Mouse (Mus musculus) bone marrow, adult 2 months (tissue): ENCODE data around the gene Ddr1. TPM values are rescaled to one million over a fixed set of nuclear protein-coding genes. Genes with fewer than 3 reads are reported as not detected.

ENCODE experiments used
- H3K27ac ChIP-seq: fragments of 200-500 bp; 2 replicates; pipeline ENCODE4 v1.5.1; 2012; ENCODE audit warnings: low read depth, mild to moderate bottlenecking, control low read depth, inconsistent platforms, low read length; ENCODE audit not compliant: control insufficient read depth, poor library complexity, insufficient read depth
- H3K4me1 ChIP-seq: fragments of 200-500 bp; 2 replicates; pipeline ENCODE4 v1.6.1; 2011; ENCODE audit warnings: low read length; ENCODE audit not compliant: control insufficient read depth, insufficient read depth
- H3K4me3 ChIP-seq: fragments of 200-500 bp; replicated peaks from 2 replicates; pipeline ENCODE3; 2011; ENCODE audit warnings: mild to moderate bottlenecking, low read depth, low read length, control low read depth; ENCODE audit not compliant: control insufficient read depth
- CTCF ChIP-seq: fragments of 200-500 bp; IDR thresholded peaks from 2 replicates; pipeline ENCODE4 v1.5.1; 2011; ENCODE audit warnings: low read length, control low read depth; ENCODE audit not compliant: control insufficient read depth, insufficient read depth
- POLR2A ChIP-seq: fragments of 200-500 bp; IDR thresholded peaks from 2 replicates; pipeline ENCODE4 v1.6.1; 2011; ENCODE audit warnings: low read depth, mild to moderate bottlenecking, control low read depth, low read length, borderline replicate concordance; ENCODE audit not compliant: control insufficient read depth
- WGBS: fragments of 180-500 bp; shearing (Covaris S2); methylation state at CpG from one replicate; pipeline ENCODE4 v1.1.7; 2018; 5-methylcytosine and 5-hydroxymethylcytosine counted together
- polyA plus RNA-seq: library from polyadenylated mRNA; stranded (reverse); fragments of >200 nt; gene quantifications from 2 replicates; pipeline ENCODE4 v1.2.4, GENCODE M21; 2011; ENCODE audit warnings: low replicate concordance; ENCODE audit not compliant: missing spikeins, insufficient read depth, insufficient read length

Ddr1 gene
- polyA plus RNA-seq, 1 experiment: 6.0 TPM

- no peak overlapping the region for H3K4me3 ChIP-seq
- TF ChIP-seq CTCF (no peak), POLR2A (no peak)
- WGBS: 68% methylated on average over 3 of the region's 3 CpGs
- no peak overlapping the region for H3K27ac ChIP-seq
- H3K4me1 ChIP-seq: no peaks in the 10 kb centered on the region; the same call in 1 of the 2 replicates
These were observed 11.7 kb upstream of the Ddr1 start for GRCm38 (mm10) chr17:35716114-35716513.

- WGBS: 63% methylated on average over 8 of the region's 8 CpGs
- Histone ChIP-seq H3K4me1 (no peaks in the 10 kb centered on the region; the same call in 1 of the 2 replicates), H3K4me3 (no peak overlapping the region), H3K27ac (no peak overlapping the region)
- TF ChIP-seq POLR2A: no peak
- no peak for TF ChIP-seq CTCF
These were observed 6.4 kb upstream of the Ddr1 start for GRCm38 (mm10) chr17:35710705-35711347.

- Histone ChIP-seq H3K27ac (no peak overlapping the region), H3K4me3 (no peak overlapping the region), H3K4me1 (no peaks in the 10 kb centered on the region; the same call in 1 of the 2 replicates)
- 61% methylated on average over 2 of the region's 2 CpGs for WGBS
- no peak for TF ChIP-seq CTCF
- no peak for TF ChIP-seq POLR2A
These were observed 4.2 kb upstream of the Ddr1 start for GRCm38 (mm10) chr17:35708611-35709010.

GRCm38 (mm10) chr17:35707929-35708328 lies 3.5 kb upstream of the Ddr1 start:
- WGBS: 54% methylated on average over 7 of the region's 7 CpGs
- Histone ChIP-seq H3K4me3 (no peak overlapping the region), H3K4me1 (no peaks in the 10 kb centered on the region), H3K27ac (no peak overlapping the region)
- TF ChIP-seq POLR2A (no peak), CTCF (no peak)

GRCm38 (mm10) chr17:35705836-35706235 lies 1.4 kb upstream of the Ddr1 start:
- no peak overlapping the region for H3K4me3 ChIP-seq

GRCm38 (mm10) chr17:35703751-35704271 lies 610 bp downstream of the Ddr1 start:
- H3K27ac ChIP-seq: no peak overlapping the region
- 11% methylated on average over 14 of the region's 14 CpGs for WGBS
- H3K4me1 ChIP-seq: no peaks in the 10 kb centered on the region; the same call in 1 of the 2 replicates
- no peak overlapping the region for H3K4me3 ChIP-seq
- TF ChIP-seq CTCF (no peak), POLR2A (no peak)

More at GRCm38 (mm10) chr17:35705836-35706235, 1.4 kb upstream of the Ddr1 start:
- H3K27ac ChIP-seq: no peak overlapping the region
- no peak for TF ChIP-seq POLR2A
- peak; percentile 44; the same call in 1 of the 2 replicates for TF ChIP-seq CTCF
- WGBS: 14% methylated on average over 4 of the region's 4 CpGs
- no peaks in the 10 kb centered on the region for H3K4me1 ChIP-seq

GRCm38 (mm10) chr17:35703065-35703464 lies 1.4 kb downstream of the Ddr1 start:
- H3K4me3 ChIP-seq: no peak overlapping the region
- WGBS: 38% methylated on average over 2 of the region's 2 CpGs
- H3K4me1 ChIP-seq: no peaks in the 10 kb centered on the region; the same call in 1 of the 2 replicates
- TF ChIP-seq CTCF (no peak), POLR2A (no peak)
- no peak overlapping the region for H3K27ac ChIP-seq

DNA sequence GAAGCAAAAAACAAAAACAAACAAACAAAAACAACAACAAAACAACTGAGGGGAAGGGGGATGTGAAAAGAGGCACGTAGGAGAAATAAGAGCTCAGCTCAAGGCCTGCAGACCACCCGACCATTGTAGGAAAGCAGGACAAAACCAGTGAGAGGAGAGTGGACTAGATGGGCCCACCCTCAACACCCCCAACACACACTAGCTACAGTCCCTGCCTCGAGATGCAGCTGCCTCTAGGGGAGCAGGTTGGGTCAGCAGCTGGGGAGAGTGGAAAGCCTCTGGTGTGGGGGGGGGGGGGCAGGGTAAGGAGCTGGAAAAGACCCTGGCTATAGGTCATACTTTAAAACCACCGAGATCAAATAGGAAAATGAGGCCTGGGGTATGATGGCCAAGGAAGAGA lies 1.8 kb downstream of the Ddr1 start:
- Histone ChIP-seq H3K4me3 (no peak overlapping the region), H3K4me1 (no peaks in the 10 kb centered on the region; the same call in 1 of the 2 replicates), H3K27ac (no peak overlapping the region)
- TF ChIP-seq CTCF: no peak
- TF ChIP-seq POLR2A: no peak
- whole genome bisulfite sequencing: 45% methylated on average over 4 of the region's 4 CpGs

DNA sequence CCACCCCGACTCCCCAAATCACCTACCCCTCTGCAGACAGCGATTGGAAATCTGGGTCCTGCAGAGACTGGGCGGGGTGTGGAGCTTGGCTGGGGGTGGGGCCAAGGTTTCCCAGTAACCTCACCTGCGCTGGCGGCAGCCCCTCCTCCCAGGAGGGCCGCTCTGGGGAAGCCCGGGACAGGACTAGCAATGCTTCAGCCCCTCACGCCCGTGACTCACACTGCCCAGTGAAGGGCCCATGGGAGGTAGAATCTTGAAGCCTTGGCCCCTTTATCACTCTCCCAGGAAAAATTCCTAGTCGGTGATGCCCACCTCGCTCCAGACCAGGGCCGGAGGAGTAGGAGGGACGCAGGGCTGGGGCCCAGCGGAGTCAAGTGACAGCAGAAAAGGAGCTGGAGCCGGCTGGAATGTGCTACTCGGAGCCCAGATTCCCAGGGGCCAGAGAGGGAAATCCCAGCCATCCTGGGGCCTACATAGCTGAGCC lies 2.4 kb downstream of the Ddr1 start:
- H3K27ac ChIP-seq: no peak overlapping the region
- 32% methylated on average over 16 of the region's 16 CpGs for WGBS
- H3K4me1 ChIP-seq: no peaks in the 10 kb centered on the region; the same call in 1 of the 2 replicates
- TF ChIP-seq POLR2A (no peak), CTCF (no peak)
- no peak overlapping the region for H3K4me3 ChIP-seq
